Mouse (Mus musculus): ENCODE measurements around the gene Gm6169.
"Not testable (repeated sequence)": the region's sequence is repeated elsewhere in the genome, so short reads cannot be mapped to it uniquely, and the experiment has no call there.

Gene Gm6169

DNA sequence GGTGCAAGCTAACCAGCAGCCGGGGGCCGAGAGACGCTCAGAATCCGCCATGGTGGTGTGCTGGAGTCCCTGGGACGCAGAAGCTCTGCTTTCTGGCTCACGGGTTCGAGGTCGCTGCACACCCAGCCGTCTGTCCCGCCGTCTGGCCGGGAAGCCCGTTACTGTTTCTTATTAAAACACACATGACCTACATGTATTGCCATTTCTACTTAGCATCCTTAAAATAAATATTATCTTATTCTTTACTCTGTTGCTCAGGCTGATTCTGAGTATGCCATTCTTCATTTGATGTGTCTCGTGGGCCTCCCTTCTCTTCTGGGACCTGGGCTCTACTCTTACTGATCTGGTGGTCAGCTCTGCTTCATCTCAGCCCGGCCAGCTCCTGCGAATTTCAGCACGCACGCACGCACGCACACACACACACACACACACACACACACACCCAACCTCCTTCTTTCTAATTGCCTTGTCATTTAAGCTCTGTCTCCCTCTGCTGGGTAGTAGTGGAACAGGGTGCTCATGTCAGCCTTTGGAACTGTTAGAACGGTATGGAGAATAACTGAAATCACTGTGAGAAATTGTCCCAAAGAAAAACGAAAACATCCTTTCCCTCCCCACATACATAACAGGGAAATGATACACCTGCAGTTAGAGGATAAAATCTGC lies at the start of gene Gm6169:
Gm6169 (minus strand) TSS at position 51 of the 666 bp plus-strand sequence.
- peak; percentile 30 for DNase-seq (ENCODE audit: low spot score)

DNA sequence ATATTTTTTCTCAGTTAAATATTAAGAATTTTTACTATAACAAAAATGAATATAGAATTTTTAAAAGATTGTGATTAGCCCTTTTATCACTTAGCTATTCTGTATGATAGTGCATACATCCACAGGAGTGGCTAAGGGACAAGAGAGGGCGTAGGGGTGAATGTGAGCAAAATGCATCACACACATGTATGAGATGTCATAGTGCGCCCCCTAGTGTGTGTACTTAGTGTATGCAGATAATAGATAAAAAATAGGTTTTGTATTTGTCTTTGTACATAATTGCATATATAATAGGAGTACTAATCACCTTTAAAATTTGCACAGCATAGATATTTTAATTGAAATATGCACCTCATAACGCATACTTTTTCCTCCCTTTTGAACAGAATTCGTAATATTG lies 46.8 kb upstream of the Gm6169 start:
- peak; percentile 51 for DNase-seq (ENCODE audit: low spot score)

DNA sequence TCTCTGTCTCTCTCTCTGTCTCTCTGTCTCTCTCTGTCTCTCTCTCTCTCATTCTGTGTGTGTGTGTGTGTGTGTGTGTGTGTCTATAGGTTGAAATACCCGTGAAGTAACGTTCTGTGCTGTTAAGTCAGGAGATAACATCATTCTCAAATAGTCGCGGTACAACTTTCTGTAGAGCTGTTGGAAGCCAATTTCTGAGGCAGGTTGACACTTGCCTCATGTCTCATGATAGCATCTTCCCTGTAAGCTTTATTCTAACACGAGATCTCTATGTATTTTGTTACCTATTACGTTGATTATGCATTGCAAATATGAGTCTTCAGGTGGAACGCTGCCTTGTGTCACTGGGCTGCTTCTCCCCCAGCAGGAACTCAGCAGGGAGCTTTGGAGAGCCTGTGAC lies 43.3 kb upstream of the Gm6169 start:
- no peak for DNase-seq (ENCODE audit: low spot score)

DNA sequence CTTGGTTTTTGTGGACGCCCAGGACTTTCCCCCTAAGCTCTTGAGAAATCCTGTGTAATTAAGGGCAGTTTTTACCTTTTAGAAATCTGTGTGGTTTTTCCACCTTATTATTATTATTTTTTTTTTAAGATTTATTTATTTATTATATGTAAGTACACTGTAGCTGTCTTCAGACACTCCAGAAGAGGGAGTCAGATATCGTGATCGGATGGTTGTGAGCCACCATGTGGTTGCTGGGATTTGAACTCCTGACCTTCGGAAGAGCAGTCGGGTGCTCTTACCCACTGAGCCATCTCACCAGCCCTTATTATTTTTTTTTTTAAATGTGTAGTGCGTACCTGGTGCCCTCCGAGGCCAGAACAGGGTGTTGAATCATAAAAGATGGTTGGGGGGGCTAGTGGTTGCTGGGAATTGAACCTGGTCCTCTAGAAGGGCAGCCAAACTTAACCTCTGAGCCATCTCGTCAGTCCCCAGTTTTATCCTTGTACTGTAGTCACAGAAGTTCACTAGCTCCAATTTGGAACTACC lies 39.4 kb upstream of the Gm6169 start:
- DNase-seq (ENCODE audit: low spot score) = not testable (repeated sequence)

DNA sequence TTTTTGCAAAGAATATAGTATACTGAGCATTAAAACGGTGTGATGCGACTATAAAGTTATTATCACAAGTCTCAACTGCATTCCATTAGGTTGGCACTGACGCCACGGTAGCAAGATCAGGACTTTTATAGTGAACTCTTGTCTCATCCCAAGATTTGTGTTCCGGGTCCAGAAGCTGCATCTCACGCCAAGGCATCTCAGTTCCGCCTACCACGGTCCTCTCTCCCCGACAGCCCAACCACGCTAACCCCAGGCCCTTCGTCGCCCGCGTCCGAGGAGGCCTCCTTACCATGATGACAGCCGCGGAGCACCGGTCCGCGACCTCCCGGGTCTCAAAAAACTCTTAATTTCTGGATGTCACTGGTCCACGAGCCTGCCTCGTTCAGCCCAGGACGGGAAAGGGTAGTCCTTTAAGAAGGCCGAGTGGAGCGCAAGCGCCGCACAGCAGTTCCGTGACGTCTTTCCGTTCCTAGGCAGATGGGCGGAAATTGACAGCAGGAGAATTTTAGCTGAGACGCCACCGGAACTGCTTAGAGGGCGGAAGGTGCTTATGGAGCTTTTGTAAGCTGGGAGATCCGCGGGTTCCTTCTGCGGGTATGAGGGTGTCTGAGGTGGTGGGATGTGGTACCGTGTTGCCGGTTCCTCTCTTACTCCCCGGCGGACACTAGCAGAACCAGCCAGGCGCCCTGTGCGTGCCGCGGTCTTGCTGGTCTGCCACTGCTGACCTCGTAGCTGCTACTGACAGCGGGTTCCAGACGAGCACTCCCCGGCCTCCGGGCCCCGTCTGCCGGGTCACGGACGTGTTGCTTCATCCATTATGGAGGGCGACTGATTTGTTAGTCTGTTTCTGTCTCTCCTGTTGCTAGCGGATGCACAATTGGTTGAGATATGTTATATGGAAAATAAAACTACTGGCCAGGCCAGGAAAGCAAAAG lies 38.7 kb upstream of the Gm6169 start, which contains the start of the genes Gfm2 and Nsa2:
Gfm2 (plus strand) TSS at position 472 of the 935 bp plus-strand sequence.
Nsa2 (minus strand) TSS at position 472 of the 935 bp plus-strand sequence.
- peak; percentile 75 for DNase-seq (ENCODE audit: low spot score)

DNA sequence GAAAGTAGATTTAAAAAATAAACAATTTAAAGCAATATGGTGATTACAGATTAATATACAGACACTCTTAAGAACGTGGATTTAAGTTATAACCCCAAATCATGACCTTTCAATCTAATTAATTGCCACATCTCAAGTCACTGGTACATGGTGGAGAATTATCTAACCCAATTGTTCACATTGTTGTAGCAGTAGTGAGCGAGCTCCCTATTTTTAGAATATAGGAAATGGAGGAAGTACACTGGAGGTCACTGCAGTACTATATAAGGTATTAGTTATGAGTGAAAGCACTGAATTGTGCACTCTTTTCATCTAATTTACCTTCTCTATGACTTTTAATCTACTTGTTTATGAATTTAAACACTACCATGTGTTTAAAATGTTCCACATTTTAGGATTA lies 31.4 kb upstream of the Gm6169 start:
- not testable (repeated sequence) for DNase-seq (ENCODE audit: low spot score)

DNA sequence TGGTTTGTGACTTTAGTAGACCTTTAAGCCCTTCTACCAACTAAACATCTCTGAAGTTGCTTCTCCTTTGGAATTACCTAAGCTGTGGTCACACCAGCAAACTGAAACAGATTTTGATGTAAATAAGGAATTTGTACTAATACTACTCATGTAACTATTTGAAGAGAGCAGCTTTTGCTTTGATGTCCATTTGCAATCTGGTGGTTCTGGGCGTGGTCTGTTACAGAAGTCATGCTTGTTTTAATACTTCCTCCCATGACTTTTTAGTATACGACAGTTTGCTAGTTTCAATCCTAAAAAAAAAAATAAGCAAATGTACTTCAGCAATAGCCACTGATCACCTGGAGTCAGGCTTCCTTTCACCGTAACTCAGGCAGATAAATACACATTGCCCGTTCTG lies 30.6 kb upstream of the Gm6169 start:
- DNase-seq (ENCODE audit: low spot score) = not testable (repeated sequence)

DNA sequence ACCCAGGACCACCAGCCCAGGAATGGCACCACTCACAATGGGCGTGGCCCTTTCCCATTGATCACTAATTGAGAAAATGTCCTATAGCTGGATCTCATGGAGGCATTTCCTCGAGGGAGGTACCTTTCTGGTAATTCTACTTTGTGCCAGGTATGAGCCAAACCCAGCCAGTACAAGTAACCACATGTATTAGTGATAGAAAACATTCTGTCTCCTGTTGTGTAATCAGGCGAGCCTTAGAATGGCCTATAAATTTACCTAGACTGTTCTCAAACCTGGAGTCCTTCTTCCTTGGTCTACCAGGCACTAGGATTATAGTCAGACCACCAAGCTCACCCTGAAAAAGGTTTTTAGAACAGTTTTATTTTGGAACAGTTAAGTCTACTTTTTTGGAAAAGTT lies 22.3 kb upstream of the Gm6169 start:
- no peak for DNase-seq (ENCODE audit: low spot score)

DNA sequence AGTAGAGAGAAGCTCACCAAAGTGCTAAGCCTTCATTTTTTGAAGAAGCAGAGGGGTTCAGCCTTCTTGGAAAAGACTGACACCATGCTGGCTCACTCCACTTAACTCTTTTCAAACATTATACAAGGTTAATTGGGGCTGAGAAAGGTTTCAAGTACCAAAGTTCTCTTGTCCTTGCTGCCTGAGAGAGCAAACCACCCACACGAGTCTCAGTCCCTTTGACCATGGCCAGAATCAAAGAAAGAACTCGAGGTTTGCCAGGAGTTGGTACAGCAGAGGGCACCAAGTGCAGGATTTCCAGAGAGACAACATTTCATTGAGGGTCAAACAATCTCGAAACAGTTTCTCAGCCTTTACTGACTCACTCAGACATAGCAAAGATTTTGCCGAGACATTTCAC lies 10.0 kb upstream of the Gm6169 start:
- DNase-seq (ENCODE audit: low spot score) = no peak

DNA sequence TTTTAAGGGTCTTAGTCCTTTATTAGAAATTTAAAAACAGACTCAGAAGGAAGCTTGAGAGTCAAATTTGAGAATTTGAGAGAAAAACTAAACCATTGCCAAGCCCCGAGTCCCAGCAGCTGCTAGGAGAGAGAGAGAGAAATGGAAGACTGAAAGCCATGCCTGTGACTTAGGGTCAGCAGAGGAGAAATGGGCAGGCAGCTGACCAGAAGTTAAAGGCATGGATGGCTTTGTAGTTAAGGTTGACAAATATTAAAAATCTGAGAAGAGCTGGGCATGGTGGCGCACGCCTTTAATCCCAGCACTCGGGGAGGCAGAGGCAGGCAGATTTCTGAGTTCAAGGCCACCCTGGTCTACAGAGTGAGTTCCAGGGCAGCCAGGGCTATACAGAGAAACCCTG lies 8.7 kb upstream of the Gm6169 start:
- DNase-seq (ENCODE audit: low spot score) = not testable (repeated sequence)

DNA sequence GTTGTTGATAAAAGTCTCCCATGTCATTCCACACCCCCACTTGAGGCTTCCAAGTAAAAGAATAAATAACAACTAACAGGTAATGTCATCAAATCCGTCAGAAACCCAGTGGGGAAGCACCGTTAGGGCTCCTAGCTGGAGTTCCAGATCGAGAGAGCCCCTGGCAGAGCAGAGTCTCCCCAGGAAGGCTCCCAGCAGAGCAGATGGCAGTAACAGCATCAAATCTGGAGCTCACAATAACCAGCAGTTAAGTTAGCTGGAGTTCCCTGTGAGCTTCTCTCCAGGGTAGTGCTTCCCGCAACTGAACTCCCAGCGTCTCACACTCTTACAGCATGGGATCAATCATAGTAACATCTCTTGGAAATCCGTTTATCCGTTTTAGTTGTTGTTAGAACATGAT lies 6.0 kb upstream of the Gm6169 start:
- no peak for DNase-seq (ENCODE audit: low spot score)

DNA sequence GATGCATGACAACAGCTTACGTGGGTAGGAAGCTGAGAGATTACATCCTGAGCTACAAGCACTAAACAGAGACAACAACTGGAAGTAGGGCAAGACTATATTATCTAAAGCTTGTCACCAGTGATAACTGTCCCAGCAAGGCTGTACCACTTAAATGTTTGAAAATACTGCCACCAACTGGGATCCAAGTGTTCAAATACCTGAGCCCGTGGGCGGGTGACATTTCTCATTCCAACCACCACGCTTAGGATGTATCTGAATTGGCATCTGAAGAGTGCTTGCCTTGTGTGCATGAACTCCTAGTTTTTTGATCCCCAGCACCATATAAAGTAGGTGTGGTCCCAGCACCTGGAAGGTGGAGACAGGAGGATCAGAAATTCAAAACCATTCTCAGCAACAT lies 3.3 kb downstream of the Gm6169 start:
- DNase-seq (ENCODE audit: low spot score) = no peak

DNA sequence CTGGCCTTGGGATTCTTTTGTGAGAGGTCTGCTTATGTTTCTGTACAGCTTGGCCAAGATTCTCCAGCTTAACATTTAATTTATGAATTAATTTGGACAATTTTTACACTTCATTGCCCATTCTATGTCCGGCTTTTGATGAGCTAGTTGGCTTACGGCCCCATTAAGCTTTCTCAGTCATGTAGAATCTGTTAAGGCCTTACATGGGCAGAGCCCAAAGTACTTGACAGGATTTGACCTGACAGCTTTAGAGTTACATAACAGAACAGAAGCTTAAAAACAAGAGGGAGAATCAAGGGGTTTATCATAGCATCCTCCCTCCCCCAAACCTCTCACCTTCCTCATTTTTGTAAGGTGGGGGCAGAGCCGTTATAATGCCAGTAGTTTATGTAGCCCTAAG lies 10.9 kb downstream of the Gm6169 start:
- no peak for DNase-seq (ENCODE audit: low spot score)

DNA sequence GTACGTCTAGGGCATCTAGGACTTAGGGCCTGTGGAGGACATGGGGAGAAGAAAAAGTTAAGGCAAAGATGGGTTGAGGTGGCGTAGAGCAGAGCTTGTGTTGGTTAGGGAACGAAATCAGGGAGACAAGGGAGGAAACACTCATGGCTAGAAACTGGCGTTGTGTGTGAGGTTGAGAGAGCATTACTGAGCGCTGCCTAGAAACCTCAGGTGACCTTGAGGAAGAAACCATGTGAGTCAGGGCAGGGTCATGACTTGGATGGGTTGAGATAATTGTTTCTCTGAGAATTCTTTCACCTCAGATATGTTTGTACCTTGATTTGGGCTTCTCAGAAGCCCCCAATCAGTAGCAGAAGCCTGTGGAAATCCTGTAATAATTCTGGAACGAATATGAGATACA lies 11.6 kb downstream of the Gm6169 start:
- DNase-seq (ENCODE audit: low spot score) = no peak

DNA sequence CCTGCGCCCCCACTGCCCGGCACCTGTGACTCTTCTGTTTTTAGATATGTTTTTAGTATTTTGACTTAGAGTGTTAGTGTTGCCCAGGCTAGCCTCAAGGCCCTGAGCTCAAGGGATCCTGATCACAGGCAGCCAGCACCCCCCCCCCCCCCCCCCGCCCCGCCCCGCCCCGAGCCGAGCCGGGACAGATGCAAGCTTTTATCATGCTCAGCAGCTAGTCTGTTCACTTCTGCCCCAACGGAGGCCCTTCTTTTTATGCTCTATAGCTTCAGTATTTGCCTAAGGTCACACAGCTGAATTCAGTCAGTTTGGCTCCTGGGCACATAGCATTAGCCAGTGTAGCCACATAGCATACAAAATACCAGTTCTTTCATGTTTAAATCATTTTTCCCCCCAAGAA lies 12.7 kb downstream of the Gm6169 start:
- DNase-seq (ENCODE audit: low spot score) = no peak

DNA sequence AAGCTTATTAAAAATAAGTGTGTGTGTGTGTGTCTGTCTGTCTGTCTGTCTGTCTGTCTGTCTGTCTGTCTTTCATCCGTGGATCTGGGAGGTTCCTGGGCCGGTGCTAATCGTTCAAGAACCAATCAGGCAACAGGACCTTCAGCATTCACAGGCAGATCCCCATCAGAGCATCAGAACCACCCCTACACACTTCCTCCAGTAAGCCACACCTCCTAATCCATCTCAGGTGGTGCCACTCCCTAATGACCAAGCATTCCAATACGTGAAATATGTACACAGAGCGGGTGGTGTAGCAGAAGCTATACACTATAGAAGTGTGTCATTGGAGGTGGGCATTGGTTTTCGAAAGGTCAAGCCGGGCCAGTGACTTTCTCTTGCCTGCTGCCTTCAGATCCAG lies 16.6 kb downstream of the Gm6169 start:
- DNase-seq (ENCODE audit: low spot score) = no peak

DNA sequence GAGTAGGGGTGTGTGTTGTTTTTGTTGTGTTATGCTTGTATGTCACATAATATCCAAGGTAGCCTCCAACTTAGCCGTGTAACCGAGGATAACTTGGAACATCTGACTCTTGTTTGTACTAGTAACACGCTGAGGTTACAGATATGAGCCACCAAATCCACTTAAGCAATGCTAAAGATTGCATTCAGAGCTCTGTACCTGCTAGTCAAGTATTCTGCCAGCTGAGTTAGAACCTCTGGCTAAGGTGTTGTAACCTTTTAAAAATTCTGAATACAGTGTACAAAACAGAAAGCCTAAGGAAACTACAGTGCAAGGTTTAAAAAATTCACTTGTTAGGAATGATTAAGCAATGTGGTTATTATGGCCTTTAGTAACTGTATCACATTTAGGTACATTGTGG lies 18.4 kb downstream of the Gm6169 start:
- no peak for DNase-seq (ENCODE audit: low spot score)

DNA sequence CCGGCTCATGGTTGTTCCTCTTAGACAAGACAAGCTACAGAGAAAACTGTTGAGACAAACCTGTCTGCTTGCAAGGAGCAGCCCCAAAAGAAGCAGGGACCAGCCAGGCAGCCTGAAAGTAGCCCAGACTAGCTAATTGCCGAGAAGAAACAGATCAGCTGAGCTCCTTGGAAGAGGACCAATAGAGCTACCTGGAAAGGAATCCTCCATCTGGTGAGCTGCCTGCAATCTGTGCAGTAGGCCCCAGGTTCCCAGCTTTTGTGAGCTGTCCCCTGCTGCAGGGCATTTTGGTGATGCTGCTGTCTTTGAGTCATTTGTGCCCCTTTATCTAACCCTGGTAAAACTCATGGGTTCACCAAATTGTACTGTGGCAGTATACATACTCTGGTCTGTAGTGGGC lies 18.8 kb downstream of the Gm6169 start:
- DNase-seq (ENCODE audit: low spot score) = no peak

DNA sequence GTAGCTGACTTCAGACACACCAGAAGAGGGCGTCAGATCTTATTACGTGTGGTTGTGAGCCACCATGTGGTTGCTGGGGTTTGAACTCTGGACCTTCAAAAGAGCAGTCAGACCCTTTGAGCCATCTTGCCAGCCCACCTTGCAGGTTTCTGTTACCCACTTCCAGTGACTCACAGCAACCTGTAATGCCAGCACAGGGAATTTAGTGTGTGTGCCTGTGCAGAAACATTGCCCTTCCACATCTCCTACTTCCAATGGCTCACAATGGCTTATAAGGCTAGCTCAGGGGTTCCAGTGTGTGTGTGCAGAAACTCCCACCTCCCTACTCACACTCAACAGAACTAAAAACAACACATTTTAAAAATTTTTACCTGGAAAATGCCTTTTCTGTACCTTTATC lies 21.5 kb downstream of the Gm6169 start:
- DNase-seq (ENCODE audit: low spot score) = no peak

DNA sequence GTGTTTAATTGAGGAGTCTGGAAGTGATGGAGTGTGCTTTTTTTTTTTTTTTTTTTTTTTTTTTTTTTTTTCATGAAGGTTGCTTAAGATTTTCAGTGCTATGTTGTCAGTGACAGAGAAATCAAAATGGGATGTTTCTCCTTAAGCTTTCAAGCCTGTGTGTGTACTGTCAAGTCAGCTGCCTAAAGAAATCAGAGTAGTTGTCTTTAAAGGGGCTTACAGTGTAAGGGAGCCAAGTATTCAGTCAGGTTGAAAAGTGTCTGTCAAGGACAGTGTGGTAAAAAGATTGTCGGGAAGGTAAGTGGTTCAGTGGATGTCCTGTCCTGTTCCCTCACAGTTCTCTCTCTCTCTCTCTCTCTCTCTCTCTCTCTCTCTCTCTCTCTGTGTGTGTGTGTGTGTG lies 25.5 kb downstream of the Gm6169 start:
- no peak for DNase-seq (ENCODE audit: low spot score)

DNA sequence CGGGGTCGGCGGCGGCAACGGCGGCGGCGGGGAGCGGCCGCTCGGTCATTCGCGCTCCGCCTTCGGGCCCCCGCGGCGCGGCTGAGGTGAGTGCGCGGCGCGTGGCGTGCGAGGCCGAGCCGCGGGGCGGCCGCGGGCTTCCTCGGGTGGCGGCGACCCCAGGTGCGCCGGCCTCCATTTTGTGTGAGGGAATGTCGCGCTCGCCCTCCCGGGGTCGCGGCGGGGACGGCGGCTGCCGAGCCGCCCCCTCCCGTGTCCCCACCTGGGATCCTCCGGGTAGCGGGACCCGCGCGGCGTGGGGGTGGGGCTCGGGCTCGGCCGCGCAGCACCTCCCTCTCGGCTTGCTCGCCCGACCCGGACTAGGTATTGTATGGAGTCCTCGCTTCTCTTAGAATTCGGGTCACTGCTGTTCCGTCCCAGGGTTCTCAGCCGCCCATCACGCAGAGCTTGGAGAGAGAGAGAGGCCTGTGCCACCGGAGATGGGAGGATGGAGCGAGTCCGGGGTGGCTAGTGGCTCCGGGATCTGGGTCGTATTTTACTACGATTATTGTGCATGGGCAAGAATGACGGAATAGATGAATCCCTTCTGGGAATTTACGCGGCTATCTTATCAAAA lies 27.3 kb downstream of the Gm6169 start:
- DNase-seq (ENCODE audit: low spot score) = no peak

DNA sequence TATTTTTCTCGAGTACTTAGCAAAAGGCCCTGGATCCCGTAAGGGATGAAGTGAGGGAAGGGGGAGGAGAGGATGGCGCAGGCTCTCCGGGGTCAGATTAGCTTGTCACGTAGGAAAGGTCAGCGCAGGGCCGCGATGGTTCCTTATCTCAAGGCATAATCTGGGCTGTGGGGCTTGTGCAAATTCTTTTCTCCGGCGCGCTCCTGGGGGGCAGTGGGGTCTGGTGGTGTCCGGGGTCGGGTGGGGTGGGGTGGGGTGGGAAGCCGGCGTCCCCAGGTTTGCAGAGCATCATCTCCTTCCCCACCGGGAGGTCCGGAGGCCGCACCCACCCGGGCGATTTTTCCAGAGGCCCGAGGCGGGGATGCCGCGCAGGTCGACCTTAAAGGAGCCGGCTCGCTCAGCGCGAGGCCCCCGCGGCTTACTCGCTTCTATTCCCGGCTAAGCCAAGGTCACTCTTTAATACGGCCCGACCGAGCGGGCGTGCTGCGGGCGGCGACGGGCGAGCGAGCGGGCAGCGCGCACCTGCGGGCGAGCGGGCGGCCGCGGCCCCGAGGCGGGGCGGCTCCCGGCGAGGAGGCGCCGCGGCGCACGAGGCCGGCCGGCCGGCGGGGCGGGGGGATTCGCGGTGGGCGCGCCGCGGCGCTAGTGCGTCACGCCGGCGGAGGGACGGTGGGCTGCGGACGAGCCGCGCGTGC lies 28.0 kb downstream of the Gm6169 start:
- no peak for DNase-seq (ENCODE audit: low spot score)
